Mouse (Mus musculus) liver, embryonic 13.5 days (tissue): ENCODE data around the gene Nlrp6. TPM values are rescaled to one million over a fixed set of nuclear protein-coding genes. Genes with fewer than 3 reads are reported as not detected.
"Not testable (repeated sequence)": the region's sequence is repeated elsewhere in the genome, so short reads cannot be mapped to it uniquely, and the experiment has no call there.

Experiments
- ATAC-seq: fragments of 200-750 bp; cut with Nextera tagmentation; 2 replicates; pipeline ENCODE4 v1.8.0; 2017; ENCODE audit warnings: low read depth, mild to moderate bottlenecking, moderate number of reproducible peaks, moderate library complexity
- DNase-seq: peaks from one replicate; pipeline ENCODE4 v3.0.0; 2022
- H3K27ac ChIP-seq: fragments of 300-500 bp; sonication (generic); 2 replicates; pipeline ENCODE4 v1.5.1; 2015; ENCODE audit warnings: moderate library complexity, mild to moderate bottlenecking, inconsistent platforms
- H3K27me3 ChIP-seq: fragments of 300-500 bp; sonication (generic); 2 replicates; pipeline ENCODE4 v1.6.1; 2015; ENCODE audit warnings: mild to moderate bottlenecking, inconsistent platforms
- H3K36me3 ChIP-seq: fragments of 300-500 bp; sonication (generic); 2 replicates; pipeline ENCODE4 v1.6.1; 2015; ENCODE audit warnings: mild to moderate bottlenecking, inconsistent platforms
- H3K4me1 ChIP-seq: fragments of 300-500 bp; sonication (generic); replicated peaks from 2 replicates; pipeline ENCODE4 v1.6.1; 2015; ENCODE audit warnings: inconsistent platforms
- H3K4me2 ChIP-seq: fragments of 300-500 bp; sonication (generic); 2 replicates; pipeline ENCODE4 v1.6.1; 2015; ENCODE audit warnings: inconsistent platforms, mild to moderate bottlenecking, moderate library complexity
- H3K4me3 ChIP-seq: fragments of 300-500 bp; sonication (generic); replicated peaks from 2 replicates; pipeline ENCODE4 v1.5.1; 2015; ENCODE audit warnings: mild to moderate bottlenecking, inconsistent platforms
- H3K9ac ChIP-seq: fragments of 300-500 bp; sonication (generic); 2 replicates; pipeline ENCODE4 v1.6.1; 2015; ENCODE audit warnings: mild to moderate bottlenecking, inconsistent platforms
- H3K9me3 ChIP-seq: fragments of 300-500 bp; sonication (generic); replicated peaks from 2 replicates; pipeline ENCODE4 v1.6.1; 2016; ENCODE audit warnings: inconsistent platforms
- WGBS: fragments of 180-500 bp; shearing (Covaris S2); methylation state at CpG from one replicate; pipeline ENCODE4 v1.1.7; 2015; ENCODE audit not compliant: insufficient replicate concordance; 5-methylcytosine and 5-hydroxymethylcytosine counted together
- polyA plus RNA-seq: library from polyadenylated mRNA; unstranded; fragments of >200 nt; fragmentation: Nextera tagmentation; extraction: Ambion mirVana; gene quantifications from 2 replicates; pipeline ENCODE4 v1.2.1, GENCODE M21; 2015

Nlrp6 gene
- polyA plus RNA-seq, 1 experiment from 2014 or later = 1.6 TPM

GRCm38 (mm10) chr7:140960026-140960425, 39.3 kb downstream of the Nlrp6 start:
- Histone ChIP-seq H3K36me3 (no peaks in the 10 kb centered on the region), H3K27ac (no peak overlapping the region), H3K27me3 (no peaks in the 10 kb centered on the region), H3K9ac (no peak overlapping the region), H3K4me3 (no peak overlapping the region), H3K4me1 (peaks cover 21% of the 10 kb centered on the region), H3K4me2 (no peak overlapping the region), H3K9me3 (no peaks in the 10 kb centered on the region)
- DNase-seq (no peak), ATAC-seq (no peak)
- 43% methylated on average over 5 of the region's 5 CpGs for WGBS

GRCm38 (mm10) chr7:140961416-140961815, 40.7 kb downstream of the Nlrp6 start:
- H3K27me3 ChIP-seq = no peaks in the 10 kb centered on the region
- no peaks in the 10 kb centered on the region for H3K36me3 ChIP-seq
- ATAC-seq (no peak), DNase-seq (no peak)
- 62% methylated on average over 2 of the region's 2 CpGs for WGBS
- H3K9me3 ChIP-seq = no peaks in the 10 kb centered on the region
- no peak overlapping the region for H3K4me2 ChIP-seq
- no peak overlapping the region for H3K27ac ChIP-seq
- no peak overlapping the region for H3K4me3 ChIP-seq
- H3K4me1 ChIP-seq = peaks cover 10% of the 10 kb centered on the region
- no peak overlapping the region for H3K9ac ChIP-seq

- Histone ChIP-seq H3K4me1 (0 out of 2 replicates have a peak, but pooled peaks cover 8% of the 10 kb centered on the region), H3K36me3 (no peaks in the 10 kb centered on the region), H3K27ac (no peak overlapping the region), H3K4me3 (no peak overlapping the region), H3K27me3 (no peaks in the 10 kb centered on the region), H3K4me2 (no peak overlapping the region), H3K9ac (no peak overlapping the region), H3K9me3 (no peaks in the 10 kb centered on the region)
- DNase-seq (no peak), ATAC-seq (no peak)
- WGBS = 64% methylated on average over 2 of the region's 2 CpGs
These were observed 42.0 kb downstream of the Nlrp6 start for GRCm38 (mm10) chr7:140962733-140963132.

GRCm38 (mm10) chr7:140966921-140967320, 46.2 kb downstream of the Nlrp6 start, which contains the start of gene Ifitm1:
Ifitm1 (plus strand) TSS chr7:140967221.
- WGBS = 59% methylated on average over 4 of the region's 4 CpGs
- H3K4me1 ChIP-seq = peaks cover 34% of the 10 kb centered on the region
- H3K27me3 ChIP-seq = no peaks in the 10 kb centered on the region
- ATAC-seq (no peak), DNase-seq (no peak)
- no peak within 1 kb of the TSS for H3K9ac ChIP-seq
- H3K27ac ChIP-seq = no peak within 1 kb of the TSS
- no peaks in the 10 kb centered on the region for H3K36me3 ChIP-seq
- H3K9me3 ChIP-seq = no peaks in the 10 kb centered on the region
- no peak within 1 kb of the TSS for H3K4me3 ChIP-seq
- no peak within 1 kb of the TSS for H3K4me2 ChIP-seq

GRCm38 (mm10) chr7:140967862-140968591, 47.3 kb downstream of the Nlrp6 start:
- Histone ChIP-seq H3K4me3 (no peak overlapping the region), H3K9me3 (no peaks in the 10 kb centered on the region), H3K9ac (no peak overlapping the region), H3K27ac (no peak overlapping the region), H3K4me1 (peaks cover 34% of the 10 kb centered on the region), H3K4me2 (no peak overlapping the region), H3K27me3 (no peaks in the 10 kb centered on the region), H3K36me3 (no peaks in the 10 kb centered on the region)
- DNase-seq = no peak
- WGBS = 14% methylated on average over 14 of the region's 14 CpGs
- no peak; the same call in 1 of the 2 replicates for ATAC-seq

GRCm38 (mm10) chr7:140968710-140969109, 48.0 kb downstream of the Nlrp6 start:
- not testable (repeated sequence) for H3K4me2 ChIP-seq, DNase-seq, H3K4me3 ChIP-seq, H3K9ac ChIP-seq, H3K27me3 ChIP-seq, H3K27ac ChIP-seq, H3K9me3 ChIP-seq, H3K36me3 ChIP-seq, ATAC-seq
- H3K4me1 ChIP-seq = peaks cover 34% of the 10 kb centered on the region
- 26% methylated on average over 3 of the region's 3 CpGs for WGBS

GRCm38 (mm10) chr7:140970931-140971330, 50.2 kb downstream of the Nlrp6 start:
- Histone ChIP-seq H3K27ac (no peak overlapping the region), H3K27me3 (no peaks in the 10 kb centered on the region), H3K36me3 (no peaks in the 10 kb centered on the region), H3K4me1 (peaks cover 38% of the 10 kb centered on the region), H3K4me3 (no peak overlapping the region), H3K4me2 (no peak overlapping the region), H3K9me3 (no peaks in the 10 kb centered on the region), H3K9ac (no peak overlapping the region)
- ATAC-seq (no peak), DNase-seq (no peak)
- WGBS = 31% methylated on average over 7 of the region's 7 CpGs

GRCm38 (mm10) chr7:140971479-140972171, 50.9 kb downstream of the Nlrp6 start:
- DNase-seq = no peak
- H3K36me3 ChIP-seq = no peaks in the 10 kb centered on the region
- no peak overlapping the region for H3K4me3 ChIP-seq
- 76% methylated on average over 8 of the region's 8 CpGs for WGBS
- H3K4me2 ChIP-seq = no peak overlapping the region
- no peak for ATAC-seq
- no peaks in the 10 kb centered on the region for H3K9me3 ChIP-seq
- no peaks in the 10 kb centered on the region for H3K27me3 ChIP-seq
- H3K27ac ChIP-seq = no peak overlapping the region
- peaks cover 38% of the 10 kb centered on the region for H3K4me1 ChIP-seq
- no peak overlapping the region for H3K9ac ChIP-seq

- ATAC-seq = no peak
- Histone ChIP-seq H3K27me3 (no peaks in the 10 kb centered on the region), H3K27ac (no peak overlapping the region)
These were observed 52.9 kb downstream of the Nlrp6 start for GRCm38 (mm10) chr7:140973396-140974165.

GRCm38 (mm10) chr7:140974940-140975339, 54.2 kb downstream of the Nlrp6 start:
- Histone ChIP-seq H3K36me3 (no peaks in the 10 kb centered on the region), H3K4me2 (no peak overlapping the region), H3K9ac (no peak overlapping the region), H3K4me3 (no peak overlapping the region), H3K27ac (no peak overlapping the region), H3K27me3 (no peaks in the 10 kb centered on the region), H3K9me3 (no peaks in the 10 kb centered on the region), H3K4me1 (peaks cover 24% of the 10 kb centered on the region)
- ATAC-seq (no peak), DNase-seq (no peak)
- 27% methylated on average over 9 of the region's 9 CpGs for WGBS

More at GRCm38 (mm10) chr7:140973396-140974165, 52.9 kb downstream of the Nlrp6 start:
- H3K9me3 ChIP-seq = no peaks in the 10 kb centered on the region
- peaks cover 33% of the 10 kb centered on the region for H3K4me1 ChIP-seq
- no peaks in the 10 kb centered on the region for H3K36me3 ChIP-seq
- H3K4me2 ChIP-seq = no peak overlapping the region
- H3K4me3 ChIP-seq = no peak overlapping the region
- H3K9ac ChIP-seq = no peak overlapping the region
- DNase-seq = no peak
- whole genome bisulfite sequencing = 55% methylated on average over 14 of the region's 14 CpGs

GRCm38 (mm10) chr7:140975465-140975864, 54.8 kb downstream of the Nlrp6 start:
- H3K4me3 ChIP-seq = no peak overlapping the region
- DNase-seq = no peak
- no peak overlapping the region for H3K9ac ChIP-seq
- 57% methylated on average over 3 of the region's 3 CpGs for WGBS
- H3K27ac ChIP-seq = no peak overlapping the region
- peaks cover 18% of the 10 kb centered on the region for H3K4me1 ChIP-seq
- no peaks in the 10 kb centered on the region for H3K36me3 ChIP-seq
- no peaks in the 10 kb centered on the region for H3K27me3 ChIP-seq
- H3K4me2 ChIP-seq = no peak overlapping the region
- ATAC-seq = no peak
- no peaks in the 10 kb centered on the region for H3K9me3 ChIP-seq
